Mouse (Mus musculus) adrenal gland, adult 18-20 months (tissue): ENCODE results near the gene P3h4. TPM values are rescaled to one million over a fixed set of nuclear protein-coding genes. Genes with fewer than 3 reads are reported as not detected.

ENCODE experiments used
- DNase-seq, 2 experiments: peaks; one replicate each; pipeline ENCODE4 v3.0.0; 2021 to 2022; ENCODE audit warnings: low spot score in 2 of 2
- total RNA-seq, 2 experiments: library from RNA; stranded (reverse); gene quantifications; 1 replicate in 1 of 2; 2 replicates in 1 of 2; pipeline ENCODE4 v1.2.3; 2021

Gene P3h4
- total RNA-seq, 2 experiments from 2014 or later = 26.3 to 33.5 TPM

DNA sequence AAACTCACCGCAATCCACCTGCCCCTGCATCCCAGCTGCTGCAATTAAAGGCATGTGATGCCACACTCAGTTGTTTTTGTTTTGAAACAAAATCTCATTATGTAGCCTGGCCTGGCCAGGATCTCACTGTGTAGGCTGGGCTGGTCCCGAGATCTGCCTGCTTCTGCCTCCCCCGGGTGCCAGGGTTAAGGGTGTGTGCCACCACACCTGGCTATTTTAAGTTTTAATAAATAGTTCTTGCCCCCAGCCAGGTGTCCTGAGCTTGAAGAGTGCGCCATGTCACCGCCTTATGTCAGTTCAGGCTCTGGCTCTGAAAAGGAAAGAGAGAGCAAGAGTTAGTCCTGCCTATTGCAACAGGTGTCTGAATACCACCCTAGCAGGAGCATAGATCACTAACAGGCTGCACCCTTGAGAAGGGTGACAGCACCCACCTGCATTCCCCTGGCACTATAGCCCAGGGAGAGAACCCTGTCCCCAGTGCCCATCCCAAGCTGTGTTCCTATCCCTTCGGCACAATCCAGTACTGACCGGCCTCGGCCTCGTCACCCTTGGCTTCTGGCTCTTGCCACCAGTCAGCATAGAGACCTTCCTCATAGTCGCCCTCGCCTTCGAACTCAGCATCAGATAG lies 5.7 kb downstream of the P3h4 start:
- no peak for DNase-seq

DNA sequence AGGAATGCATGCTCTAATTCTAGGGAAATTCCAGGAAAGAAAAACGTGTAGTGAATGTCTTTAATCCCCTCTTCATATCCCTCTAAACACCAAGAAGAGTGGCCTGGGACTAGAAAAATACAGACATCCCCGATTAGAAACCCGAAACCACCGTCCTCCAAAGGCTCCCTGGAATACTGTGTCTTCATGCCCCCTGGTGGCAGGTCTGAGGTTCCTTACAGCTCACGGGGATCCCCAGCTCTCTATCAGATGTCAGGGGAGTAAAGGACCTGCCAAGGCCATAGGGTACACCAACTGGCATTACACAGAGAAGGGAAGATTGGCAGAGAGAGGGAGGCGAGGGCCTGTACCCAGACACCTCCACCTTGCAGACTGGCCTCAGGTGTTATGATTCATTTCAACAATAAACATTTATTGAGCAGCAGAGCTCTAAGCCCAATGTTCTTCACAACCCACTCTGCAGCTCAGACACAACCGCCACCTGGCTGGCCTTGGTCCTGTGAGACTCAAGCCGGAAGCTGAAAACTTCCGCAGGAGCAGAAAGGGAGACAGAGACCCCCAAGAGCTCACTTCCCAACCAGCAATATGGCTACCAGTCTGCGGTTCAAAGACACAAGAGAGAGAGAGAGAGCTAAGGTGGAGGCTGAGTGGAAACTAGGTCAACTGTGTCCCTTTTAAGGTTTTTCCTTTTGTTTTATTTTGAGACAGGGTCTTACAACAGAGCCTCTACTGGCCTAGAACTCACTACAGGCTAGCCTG lies 6.4 kb downstream of the P3h4 start:
- DNase-seq = peak; percentile 61 to 65

DNA sequence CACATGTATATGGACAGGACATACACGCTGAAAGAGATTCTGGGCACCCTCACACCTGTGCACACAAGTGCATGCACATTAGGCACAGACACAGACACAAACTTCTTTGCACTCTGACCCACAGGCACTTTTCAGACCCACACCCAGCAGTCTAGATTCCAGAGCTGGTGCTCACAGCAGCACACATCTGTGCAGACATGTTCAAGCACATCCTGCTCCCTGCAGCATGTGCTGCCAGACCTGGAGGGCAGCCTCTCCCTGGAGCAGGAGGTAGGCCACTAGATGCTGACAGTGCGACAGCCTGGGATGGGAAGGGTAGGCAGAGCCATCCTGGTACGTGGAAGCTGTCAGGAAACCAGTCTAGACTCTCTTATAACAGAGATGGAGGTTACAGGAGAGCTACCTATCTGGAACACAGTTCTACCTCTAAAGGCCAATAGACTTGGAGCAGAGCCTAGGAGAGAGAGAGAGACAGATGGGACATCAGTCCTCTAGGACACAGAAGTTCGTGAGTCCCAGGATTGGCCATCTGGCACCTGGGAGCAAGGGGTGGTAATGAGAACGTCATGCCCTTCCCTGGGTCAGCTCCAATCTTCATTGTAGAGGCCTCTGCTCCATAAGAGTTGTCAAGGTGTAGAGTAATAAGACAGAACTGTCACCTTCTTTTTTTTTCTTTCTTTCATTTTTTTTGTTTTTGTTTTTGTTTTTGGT lies 7.5 kb downstream of the P3h4 start:
- DNase-seq = no peak

DNA sequence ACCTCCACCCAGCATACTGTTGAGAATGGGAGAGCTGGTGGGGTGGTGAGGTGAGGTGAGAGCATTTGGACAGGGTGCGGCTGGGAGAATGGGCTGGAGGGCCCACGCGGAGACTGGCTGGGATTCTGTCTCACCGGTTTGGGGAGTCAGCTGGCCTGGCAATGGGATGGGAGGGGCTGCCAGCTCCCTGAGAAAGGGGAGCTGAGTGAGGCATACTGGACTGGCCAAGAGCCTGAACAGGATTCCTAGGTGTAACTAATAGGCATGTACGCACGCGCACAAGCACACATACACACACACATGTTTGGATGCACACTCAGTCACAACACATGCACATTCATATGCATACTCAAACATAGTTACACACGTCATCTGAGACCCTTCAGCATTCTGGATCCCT lies 8.4 kb downstream of the P3h4 start:
- DNase-seq = no peak

DNA sequence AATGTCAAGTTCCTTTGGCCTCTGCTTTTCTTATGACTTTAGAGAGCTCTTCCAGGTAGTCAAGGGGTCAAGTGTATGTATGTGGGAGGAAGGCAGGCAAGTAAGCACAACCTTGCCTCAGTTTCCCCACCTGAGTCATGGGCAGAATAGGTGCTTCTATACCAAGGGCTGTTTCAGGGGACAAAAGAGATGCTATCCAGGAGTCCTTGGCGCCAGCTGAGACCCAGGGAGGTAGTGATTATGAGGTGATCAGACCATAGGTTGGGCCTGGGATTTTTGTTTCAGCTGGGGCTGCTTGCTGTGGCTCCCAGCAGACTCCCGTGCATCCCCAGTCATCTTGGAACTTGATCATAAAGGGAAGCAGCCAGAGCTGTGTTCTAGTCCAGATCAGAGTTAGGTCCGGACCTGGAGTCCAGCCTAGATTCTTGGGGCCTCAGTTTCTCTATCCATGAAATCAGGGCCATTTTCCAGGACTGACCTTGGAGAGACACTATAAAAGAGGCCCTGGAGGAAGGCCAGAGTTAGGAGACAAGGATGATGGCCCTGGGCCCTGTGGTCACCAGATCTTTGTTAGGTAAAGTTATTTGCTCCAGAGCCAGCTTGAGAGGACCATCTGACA lies 10.1 kb downstream of the P3h4 start:
- no peak for DNase-seq

DNA sequence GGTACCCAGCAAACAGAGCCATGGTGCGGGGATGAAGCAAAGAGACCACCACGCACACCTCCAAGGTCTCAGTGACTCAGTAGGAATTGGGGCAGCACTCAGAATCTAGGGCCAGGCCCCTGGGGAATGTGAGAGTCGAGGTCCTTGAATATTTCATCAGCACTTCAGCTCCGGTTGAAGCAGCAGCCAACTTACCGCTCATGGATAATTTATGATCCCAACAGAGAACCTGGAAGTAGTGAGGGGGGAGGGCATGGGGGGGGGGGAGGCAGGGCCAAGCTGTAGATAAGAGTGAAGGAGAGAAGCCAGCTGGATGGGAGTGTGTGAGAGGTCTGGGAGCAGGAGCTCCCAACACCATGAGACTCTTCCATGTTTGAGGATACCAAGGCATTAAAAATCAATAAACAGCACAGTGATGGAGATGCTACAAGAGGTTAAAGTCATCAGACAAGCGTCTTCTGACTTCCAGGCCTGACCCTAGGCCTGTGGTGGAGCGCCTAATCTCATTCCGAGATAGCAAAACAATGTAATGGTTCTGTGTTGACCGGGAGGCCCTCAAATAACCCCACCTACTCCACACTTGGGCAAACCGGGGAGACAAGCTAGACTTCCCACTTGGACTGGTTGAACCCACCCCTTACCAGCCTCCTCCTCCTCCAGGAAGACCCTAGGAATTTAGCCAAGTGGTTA lies 11.0 kb downstream of the P3h4 start:
- DNase-seq = no peak

DNA sequence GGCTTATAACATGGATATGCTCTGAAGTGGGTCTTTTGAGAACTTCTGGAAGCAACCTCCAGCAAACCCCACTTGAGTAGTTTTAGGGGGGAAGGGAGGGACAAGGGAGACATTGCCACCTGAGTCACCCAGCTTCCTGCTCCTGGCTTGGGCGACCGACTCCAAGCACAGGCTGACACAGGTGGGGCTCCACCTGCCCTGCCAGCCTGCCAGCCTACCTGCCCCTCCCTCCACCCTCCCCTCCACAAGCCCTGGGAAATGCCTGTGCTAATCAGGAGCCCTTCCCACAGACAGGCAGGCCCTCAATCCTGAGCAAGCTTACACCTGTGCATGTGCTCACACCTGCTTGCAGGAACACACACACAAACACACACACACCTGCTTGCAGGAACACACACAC lies 12.0 kb downstream of the P3h4 start:
- no peak for DNase-seq

DNA sequence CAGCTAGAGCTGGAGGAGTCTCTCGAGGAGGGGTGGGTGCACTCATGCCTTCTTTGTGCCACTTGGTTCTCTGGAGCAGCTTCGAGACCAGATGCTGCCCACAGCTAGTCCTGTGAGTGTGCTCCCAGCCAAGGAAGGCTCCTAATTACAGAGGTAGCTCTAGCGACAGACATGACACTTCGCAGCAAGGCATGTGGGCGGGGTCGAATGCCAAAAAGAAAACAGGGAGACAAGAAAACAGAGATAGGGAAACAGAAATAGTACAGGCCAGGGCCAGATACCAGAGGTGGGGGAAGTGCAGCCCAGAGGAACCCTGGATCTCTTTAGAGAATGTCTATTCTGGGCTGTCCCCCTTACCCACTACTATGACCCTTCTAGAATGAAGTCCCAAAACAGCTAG lies 12.4 kb downstream of the P3h4 start:
- no peak for DNase-seq

DNA sequence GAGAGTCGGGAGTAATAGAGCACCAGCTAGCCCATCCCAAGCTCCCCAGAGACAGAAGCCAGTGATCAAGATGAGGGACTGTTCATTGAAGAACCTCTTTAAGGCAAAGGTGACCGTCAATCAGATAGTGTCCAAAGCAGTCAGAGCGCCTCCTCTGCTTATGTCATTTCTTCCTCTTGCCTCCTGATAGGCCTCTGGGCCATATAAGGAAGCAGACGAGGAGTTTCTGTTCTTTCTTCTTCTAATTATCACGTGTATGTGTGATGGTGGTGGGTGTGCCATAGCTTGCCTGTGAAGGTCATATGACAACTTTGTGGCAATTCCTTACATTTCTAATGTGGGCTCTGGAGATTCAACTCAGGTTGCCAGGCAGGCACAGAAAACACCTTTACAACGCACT lies 13.8 kb downstream of the P3h4 start:
- DNase-seq = no peak

DNA sequence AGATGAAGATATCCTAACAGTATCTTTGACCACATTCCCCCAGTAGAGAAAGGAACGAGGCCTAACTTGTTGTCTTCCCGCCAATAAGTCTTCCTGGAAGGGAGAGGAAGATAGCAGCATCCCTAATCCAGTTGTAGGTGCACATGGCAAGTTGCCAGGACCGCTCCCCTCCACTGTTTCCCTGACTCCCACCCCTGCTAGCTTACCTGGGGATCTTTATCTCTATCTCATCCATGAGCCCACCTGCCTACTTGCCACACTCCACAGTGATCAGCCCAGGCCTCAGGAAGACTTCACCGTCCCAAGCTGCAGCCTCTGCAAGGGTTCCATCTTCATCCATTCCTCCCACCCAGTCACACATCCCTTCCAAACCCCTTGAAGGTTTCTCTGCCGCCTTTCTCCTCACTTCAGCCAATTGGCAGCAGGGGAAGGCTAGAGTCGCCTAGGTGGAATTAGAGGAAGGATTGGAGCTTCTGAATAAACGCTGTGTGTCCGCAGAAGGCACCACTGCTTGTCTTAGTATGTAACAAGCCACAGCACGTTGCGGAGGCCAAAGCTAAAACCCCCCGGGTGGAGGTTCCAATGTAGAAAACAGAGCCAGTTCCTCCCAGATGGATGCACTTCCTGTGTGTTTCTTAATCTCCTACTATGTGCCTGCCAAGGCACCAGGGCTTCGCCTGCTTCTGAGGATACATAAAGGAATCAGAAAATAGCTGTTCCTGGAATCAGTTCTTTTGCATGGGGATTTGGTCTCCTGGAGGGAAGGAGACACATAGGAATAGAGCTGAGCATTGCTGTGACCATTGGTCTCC lies 14.7 kb downstream of the P3h4 start:
- DNase-seq = no peak

DNA sequence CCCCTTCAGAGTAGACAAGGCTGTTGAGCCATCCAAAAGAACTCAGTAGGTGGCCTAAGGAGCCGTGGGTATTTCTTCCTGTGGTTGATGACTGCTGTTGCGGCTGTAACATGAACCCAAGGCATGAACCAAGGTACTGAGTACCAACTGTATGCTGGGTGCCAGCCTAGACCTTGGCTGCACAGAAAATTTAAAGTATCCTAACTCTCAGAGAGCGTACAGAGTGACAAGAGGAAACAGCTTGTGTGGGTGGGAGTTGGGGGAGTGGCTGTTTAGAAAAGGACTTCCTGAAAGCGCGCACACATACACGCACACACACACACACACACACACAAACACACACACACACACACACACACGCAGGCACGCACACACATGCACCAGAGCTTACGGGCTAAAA lies 15.3 kb downstream of the P3h4 start:
- DNase-seq = no peak

DNA sequence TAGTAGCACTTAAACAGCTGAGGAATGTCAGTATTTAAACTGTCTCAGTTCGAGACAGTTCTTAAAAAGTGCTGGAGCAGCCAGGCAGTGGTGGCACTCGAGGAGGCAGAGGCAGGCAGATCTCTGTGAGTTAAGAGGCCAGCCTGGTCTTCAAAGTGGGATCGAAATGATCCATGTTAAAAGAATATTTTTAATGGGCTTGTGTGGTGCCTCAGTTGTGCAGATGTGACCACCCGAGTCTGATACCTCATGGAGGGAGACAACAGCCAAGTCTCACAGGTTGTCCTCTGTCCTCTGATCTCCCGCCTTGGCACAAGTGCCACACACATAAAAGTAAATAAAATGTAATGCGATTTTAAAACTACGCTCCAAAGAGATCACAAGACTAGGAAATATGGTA lies 16.1 kb downstream of the P3h4 start:
- no peak for DNase-seq

DNA sequence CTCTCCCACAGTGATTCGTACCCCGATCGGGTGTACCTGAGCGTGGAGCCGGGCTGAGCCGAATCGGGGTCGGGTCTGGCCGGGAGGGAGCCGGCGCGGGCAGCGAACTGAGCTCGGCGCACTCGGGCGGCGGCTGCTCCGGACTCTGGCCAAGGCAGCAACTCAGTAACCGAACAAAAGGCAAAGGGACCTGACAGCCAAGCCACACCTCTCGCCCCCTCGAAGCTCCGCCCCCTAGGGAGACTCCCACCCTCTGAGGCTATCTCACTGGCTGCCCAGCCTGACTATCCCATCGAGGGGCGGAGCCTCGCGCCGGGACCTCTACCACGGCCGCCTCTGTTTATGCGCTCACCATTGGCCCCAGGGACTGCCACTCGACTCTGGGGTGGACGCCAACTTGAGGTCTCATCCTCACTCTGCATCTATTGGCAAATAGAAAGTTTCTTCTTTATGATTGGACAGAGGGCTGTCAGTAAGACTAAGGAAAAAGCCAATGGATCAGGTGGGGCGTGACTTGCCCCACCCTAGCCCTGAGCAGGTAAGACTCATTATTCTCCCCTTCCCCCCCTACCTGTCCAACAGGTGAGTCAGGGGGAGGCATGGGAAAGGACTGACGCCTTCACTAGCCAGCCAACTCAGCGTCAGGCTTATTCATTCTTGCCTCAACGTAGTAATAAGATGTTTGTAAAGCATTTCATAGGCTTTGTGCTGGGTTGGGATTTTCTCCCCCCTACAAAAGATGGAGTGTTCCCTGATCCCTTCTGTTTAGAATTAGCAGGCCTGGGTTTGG lies 16.8 kb downstream of the P3h4 start, which contains the start of gene Jup:
Jup (minus strand) TSS at position 164 of the 790 bp plus-strand sequence.
- DNase-seq = peak; percentile 97

DNA sequence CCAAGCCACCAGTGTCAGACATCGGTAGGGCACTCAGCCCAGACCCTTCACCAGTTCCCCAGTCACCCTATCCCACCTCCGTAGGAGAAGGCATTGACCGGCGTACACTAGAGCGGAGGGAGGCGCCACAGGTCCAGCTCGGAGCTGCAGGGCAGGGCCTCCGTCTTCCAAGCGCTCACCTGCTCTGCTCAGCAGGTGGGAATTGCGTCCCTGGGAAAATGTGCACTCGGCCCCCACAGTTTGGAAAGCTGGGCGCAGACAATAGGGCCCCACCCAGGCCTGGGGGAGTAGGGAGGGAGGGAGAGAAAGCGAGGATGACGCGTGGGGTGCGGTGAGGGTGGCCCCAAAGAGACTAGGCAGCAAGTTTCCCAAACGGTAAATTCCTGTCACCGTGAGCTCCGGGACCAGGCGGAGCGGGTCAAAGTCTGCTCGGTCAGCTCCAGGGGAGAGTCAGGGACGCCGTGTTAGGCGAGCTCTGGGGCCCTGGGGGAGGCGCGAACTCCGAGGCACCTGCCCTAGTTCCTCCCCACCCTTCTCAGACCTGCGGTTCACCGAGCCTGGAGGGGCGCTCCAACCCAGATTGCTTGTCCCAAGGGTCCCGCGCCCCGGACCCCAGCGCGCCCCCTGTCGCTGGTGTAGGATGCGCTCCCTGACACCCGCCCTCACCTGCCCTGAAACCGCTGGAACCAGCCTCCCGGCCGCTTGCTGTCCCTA lies 17.6 kb downstream of the P3h4 start:
- DNase-seq = peak in 1 of 2 experiments; percentile 48

DNA sequence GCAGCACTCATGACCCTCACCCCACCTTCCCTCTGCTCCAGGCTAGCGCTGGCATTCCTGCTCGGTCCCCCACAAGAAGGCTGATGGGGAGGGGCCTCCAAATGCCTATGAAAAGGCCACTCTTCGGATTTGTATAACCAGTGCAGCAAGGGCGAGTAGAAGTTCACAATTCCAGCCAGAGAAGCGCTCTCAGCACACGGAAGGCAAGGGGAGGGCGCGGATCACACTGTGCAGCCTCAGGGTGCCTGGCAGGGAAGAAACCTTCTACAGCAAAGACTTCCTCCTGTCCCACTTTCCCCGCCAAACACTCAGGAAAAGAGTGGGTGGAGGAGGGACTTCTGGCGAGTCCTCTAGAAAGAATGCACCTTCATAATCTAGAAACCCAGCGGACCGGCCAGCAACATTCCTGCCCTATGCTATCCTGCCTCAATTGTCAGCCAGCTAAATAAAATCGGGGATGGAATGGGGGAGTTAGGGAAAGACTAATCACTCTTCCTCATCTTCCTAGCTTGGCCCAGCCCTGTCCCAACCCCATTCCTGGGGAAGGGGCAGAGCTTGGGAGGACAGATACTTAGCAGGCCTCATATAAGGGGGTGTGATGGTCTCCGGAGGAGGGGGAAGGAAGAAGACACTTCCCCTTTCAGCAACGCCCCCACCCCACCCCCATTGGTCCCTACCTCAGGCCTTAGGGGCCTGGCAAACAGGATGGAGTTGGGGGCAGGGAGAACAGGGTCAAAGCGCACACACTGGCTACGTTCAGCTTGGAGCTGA lies 18.6 kb downstream of the P3h4 start:
- DNase-seq = no peak

DNA sequence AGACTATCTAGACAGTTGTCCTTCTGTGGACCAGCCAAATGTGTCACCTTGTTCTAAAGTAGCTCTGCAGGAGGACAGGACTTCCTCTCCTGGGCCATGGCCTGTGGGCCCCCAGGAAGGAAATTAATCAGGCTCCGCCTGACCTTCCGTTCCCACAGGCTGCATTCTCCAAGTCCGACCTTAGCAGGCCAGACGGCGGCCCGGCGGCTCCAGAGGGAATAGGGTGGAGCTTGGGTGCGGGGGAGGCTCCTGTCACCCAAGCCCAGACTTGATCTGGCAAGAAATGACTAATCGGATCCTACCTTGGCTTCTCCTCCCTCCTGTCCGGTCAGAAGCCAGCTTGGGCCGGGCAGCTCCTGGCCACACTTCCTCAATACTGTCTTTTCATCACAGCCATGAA lies 19.4 kb downstream of the P3h4 start:
- peak; percentile 66 to 72 for DNase-seq

DNA sequence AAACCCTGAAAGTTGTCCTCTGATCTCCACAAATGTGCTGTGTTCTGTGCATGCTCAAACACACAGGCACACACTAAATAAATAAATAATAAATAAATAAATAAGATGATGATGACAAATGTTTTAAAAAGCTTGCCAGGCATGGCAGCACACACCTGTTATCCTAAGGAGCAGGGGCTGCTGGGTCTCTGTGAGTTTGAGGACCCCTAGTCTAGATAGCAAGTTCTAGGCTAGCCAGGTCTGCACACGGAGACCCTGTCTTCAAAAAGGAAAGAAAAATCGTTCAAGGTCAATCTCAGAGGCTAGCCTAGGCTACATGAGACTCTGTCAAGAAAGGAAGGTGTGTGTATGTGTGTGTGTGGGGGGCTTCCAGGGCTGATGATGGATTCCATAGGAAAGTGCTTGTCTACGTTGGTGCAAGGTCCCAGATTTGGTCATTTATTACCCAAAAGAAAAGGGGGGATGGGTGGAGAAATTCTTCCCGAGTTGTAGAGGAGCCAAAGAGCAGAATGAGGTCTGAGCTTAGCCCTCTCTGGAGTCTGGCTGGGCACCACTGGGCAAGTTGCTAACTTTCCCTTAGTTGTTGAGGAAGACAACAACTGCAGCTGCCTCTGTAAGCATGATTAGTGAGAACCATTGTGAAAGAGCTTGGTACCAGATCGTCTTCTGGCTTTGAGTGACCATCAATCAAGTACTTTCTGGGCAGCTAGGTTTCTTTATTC lies 20.1 kb downstream of the P3h4 start:
- no peak for DNase-seq
